Mouse (Mus musculus): ENCODE results near the gene Syna. TPM values are rescaled to one million over a fixed set of nuclear protein-coding genes. Genes with fewer than 3 reads are reported as not detected.

Gene Syna
- polyA plus RNA-seq, 1 experiment from 2014 or later, result 0.23 TPM

DNA sequence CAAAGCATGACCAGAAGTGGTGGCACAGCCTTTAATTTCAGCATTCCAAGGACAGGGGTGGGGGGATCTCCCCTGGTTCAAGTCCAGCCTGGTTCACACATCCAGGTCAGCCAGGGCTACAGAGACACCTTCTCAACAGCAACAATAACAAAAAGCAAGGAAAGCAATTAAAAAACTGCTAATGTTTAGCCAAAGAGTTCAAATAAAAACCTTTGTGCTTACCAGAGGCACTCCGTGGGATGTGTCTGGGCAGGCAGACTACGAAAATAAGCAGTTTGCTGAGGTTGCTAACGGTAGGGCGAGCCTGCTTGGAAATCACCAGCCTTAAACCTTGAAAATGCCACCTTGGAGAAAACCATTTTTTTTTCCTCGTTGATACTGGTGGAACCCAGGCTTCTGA, 21.2 kb upstream of the Syna start, which contains the start of gene Rfc2:
Gene Rfc2 (plus strand): TSS at position 221 of the 400 bp plus-strand sequence.
- peaks cover 10% of the 10 kb centered on the region for H3K4me1 ChIP-seq
- no peak for ATAC-seq (ENCODE audit: low FRiP score)
- H3K9ac ChIP-seq, result no peak within 1 kb of the TSS
- H3K4me3 ChIP-seq, result no peak within 1 kb of the TSS
- no peaks in the 10 kb centered on the region for H3K9me3 ChIP-seq (replicated peaks)
- no peaks in the 10 kb centered on the region for H3K36me3 ChIP-seq
- no peak within 1 kb of the TSS for H3K4me2 ChIP-seq (replicated peaks)
- no peaks in the 10 kb centered on the region for H3K27me3 ChIP-seq
- H3K27ac ChIP-seq, result no peak within 1 kb of the TSS
- WGBS, result 87% methylated on average over 5 of the region's 5 CpGs

DNA sequence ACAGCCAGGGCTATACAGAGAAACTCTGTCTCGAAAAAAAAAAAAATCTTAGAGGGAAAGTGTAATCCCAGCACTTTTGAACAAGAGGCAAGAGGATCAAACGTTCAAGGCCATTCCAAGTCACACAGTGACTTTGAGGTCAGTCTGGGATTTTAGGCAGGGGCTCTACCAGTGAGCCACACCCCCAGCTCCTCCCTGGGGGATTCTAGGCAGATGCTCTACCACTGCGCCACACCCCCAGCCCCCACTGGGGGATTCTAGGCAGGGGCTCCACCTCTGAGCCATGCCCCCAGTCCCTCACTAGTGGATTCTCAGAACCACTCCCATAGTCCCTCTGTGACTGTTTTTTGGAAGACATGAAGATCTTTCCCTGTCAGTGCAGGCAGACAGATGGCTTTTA, 19.2 kb upstream of the Syna start:
- no peaks in the 10 kb centered on the region for H3K9me3 ChIP-seq (replicated peaks)
- H3K9ac ChIP-seq, result no peak overlapping the region
- H3K4me3 ChIP-seq, result no peak overlapping the region
- ATAC-seq (ENCODE audit: low FRiP score), result no peak
- WGBS, result 65% methylated on average over 3 of the region's 3 CpGs
- H3K27me3 ChIP-seq, result no peaks in the 10 kb centered on the region
- H3K36me3 ChIP-seq, result no peaks in the 10 kb centered on the region
- no peak overlapping the region for H3K27ac ChIP-seq
- H3K4me2 ChIP-seq (replicated peaks), result no peak overlapping the region
- peaks cover 10% of the 10 kb centered on the region for H3K4me1 ChIP-seq

DNA sequence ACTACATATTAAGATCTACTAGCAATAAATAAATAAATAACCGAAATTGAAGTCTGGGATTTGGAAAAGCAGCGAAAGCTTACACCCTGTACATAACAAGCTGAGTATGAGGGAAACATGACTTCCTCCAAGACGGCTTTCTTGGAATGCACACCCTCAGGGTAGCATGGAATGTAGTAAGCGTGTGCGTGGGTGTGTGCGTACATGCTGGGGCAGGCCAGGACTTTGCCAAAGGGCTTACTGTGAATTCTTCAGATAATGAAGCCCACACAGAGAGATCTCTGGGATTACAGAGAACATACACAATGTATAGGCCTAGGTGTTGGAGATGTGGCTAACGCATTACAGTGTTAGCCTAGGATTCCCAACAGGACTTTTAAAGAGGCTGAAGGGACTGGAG, 17.6 kb upstream of the Syna start:
- ATAC-seq (ENCODE audit: low FRiP score), result no peak
- Histone ChIP-seq H3K9me3 (replicated peaks) (no peaks in the 10 kb centered on the region), H3K27ac (no peak overlapping the region), H3K27me3 (no peaks in the 10 kb centered on the region), H3K9ac (no peak overlapping the region), H3K4me1 (peaks cover 5% of the 10 kb centered on the region), H3K36me3 (no peaks in the 10 kb centered on the region), H3K4me3 (no peak overlapping the region), H3K4me2 (replicated peaks) (no peak overlapping the region)
- WGBS, result 88% methylated on average over 7 of the region's 7 CpGs

DNA sequence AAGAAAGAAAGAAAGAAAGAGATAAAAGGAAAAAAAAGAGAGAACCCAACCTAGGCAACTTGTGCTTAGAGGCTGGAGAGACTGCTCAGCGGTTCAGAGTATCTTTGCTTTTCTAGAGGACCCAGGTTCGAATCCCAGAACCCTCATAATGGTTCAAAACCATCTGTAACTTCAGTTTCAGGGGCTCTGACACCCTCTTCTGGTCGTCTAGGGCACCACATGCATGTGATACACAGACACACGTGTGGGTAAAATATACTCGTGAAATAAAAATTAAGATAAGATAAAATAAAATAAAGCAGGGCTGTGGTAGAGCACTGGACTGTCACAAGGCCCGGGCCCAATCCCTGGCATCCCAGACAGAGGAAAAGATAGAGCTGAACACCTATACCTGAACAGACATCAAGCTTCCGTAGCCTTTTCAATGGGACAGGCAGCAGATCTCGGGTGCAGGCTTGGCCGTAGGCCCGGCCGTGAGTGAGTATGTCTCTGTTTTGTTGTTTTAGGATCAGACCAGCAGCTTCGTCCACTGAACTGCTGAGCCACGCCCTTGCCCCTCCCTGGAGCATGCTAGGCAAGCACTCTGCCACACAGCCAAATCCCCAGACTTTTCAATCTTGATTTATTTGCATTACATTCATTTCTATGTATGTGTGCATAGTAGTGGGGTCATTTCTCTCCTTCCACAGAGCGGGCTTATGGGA, 16.7 kb upstream of the Syna start:
- Histone ChIP-seq H3K36me3 (no peaks in the 10 kb centered on the region), H3K9ac (no peak overlapping the region), H3K27ac (no peak overlapping the region), H3K4me2 (replicated peaks) (no peak overlapping the region), H3K9me3 (replicated peaks) (no peaks in the 10 kb centered on the region), H3K4me3 (no peak overlapping the region), H3K27me3 (no peaks in the 10 kb centered on the region), H3K4me1 (peaks cover 12% of the 10 kb centered on the region)
- 77% methylated on average over 14 of the region's 14 CpGs for WGBS
- ATAC-seq (ENCODE audit: low FRiP score), result no peak

DNA sequence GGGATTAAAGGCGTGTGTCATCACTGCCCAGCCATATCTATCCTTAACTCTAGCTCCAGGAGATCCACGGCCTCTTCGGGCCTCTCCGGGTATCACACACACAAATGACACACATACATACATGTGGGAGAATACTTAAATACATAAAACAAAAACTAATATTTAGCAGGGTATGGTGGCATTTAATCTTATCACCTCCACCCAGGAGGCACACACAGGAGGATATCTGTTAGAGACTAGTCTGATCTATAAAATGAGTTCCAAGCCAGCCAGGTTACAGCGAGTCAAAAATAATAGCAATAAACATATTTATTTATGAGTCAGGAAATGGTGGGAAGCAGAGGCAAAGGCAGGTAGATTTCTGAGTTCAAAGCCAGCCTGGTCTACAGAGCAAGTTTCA, 15.9 kb upstream of the Syna start:
- Histone ChIP-seq H3K27me3 (no peaks in the 10 kb centered on the region), H3K9me3 (replicated peaks) (no peaks in the 10 kb centered on the region), H3K27ac (no peak overlapping the region), H3K4me1 (peaks cover 15% of the 10 kb centered on the region), H3K4me3 (no peak overlapping the region), H3K9ac (no peak overlapping the region), H3K36me3 (no peaks in the 10 kb centered on the region), H3K4me2 (replicated peaks) (no peak overlapping the region)
- whole genome bisulfite sequencing, result 94% methylated on average over 5 of the region's 5 CpGs
- no peak for ATAC-seq (ENCODE audit: low FRiP score)

DNA sequence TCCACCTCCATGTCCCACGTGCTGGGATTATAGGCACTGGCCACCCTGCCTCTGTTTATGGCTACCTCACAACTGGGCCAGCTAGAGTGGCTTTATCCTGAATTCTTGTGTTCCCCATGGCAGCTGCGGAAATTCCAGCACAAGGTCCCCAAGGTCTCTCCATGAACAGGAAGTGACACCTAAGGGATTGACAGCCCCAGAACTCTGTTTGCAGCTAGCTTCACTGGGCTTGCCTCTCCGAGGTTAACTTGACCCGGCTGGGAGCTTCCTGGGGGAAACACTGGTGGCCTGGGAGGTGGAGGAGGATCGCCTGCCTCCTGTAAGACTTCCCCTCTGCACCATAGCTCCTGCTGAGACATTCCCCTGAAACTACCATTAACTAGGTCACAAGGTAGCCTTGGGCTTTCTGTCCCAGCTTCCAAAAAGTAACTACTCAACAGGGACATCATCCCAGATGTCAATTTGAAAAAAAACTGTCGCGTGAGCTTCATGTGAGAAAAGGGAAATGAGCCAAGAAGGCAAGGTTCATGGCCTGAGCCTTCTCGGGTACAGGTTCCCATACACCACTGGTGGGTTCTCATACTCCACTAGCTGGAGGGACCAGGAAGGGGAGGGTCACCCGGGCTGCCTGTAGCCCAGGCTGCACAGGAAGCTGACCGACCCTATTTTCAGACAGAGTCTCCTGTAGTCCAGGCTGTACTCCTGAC, 12.7 kb upstream of the Syna start:
- Histone ChIP-seq H3K4me2 (replicated peaks) (peak overlapping the region; percentile 71), H3K27ac (peak overlapping the region; percentile 79), H3K4me3 (peak overlapping the region; percentile 43), H3K9ac (no peak overlapping the region; the same call in 1 of the 2 replicates), H3K4me1 (peaks cover 15% of the 10 kb centered on the region), H3K36me3 (no peaks in the 10 kb centered on the region), H3K27me3 (no peaks in the 10 kb centered on the region), H3K9me3 (replicated peaks) (no peaks in the 10 kb centered on the region)
- no peak for ATAC-seq (ENCODE audit: low FRiP score)
- WGBS, result 42% methylated on average over 10 of the region's 10 CpGs

DNA sequence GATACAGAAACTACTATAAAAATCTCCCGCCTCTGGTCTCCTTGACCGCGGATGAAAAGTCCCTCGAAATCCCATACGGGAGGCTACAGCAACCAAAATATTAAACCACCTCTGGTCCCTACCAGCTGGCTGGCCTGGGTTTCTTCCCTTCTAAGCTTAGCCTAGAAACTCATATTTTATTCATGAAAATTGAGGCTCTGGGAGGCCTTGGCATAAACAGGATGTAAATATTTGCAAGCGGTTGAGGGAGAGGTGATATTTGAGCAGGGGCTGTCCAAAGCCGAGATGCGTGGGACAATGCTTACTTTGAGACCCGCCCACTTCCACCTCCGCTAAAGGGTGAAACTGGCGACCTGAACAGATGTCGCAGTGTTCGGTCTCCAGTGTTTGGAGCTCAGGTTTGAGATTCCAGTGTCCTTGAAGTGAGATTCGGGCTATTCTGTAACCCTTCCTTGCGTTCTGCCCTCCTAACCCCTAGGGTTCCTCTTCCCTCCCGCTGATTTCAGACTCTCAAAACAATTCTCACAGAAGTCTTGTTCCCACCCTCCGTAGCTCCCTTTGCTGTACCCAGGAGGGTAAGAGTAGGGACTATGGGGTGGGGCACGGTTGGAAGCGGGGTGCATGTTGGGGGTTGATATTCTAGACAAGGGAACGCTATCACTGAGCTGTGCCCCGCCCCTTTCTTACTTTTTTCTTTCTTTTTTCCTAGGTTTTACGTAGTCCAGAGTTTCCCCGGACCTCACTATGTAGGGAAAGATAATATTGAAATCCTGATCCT, 11.9 kb upstream of the Syna start:
- H3K9me3 ChIP-seq (replicated peaks), result no peaks in the 10 kb centered on the region
- no peaks in the 10 kb centered on the region for H3K36me3 ChIP-seq
- H3K4me2 ChIP-seq (replicated peaks), result peak overlapping the region; percentile 71
- H3K9ac ChIP-seq, result peak overlapping the region; percentile 64
- peak; percentile 78 for ATAC-seq (ENCODE audit: low FRiP score)
- no peaks in the 10 kb centered on the region for H3K27me3 ChIP-seq
- peak overlapping the region; percentile 79 for H3K27ac ChIP-seq
- H3K4me1 ChIP-seq, result peaks cover 15% of the 10 kb centered on the region
- H3K4me3 ChIP-seq, result peak overlapping the region; percentile 43
- WGBS, result 1% methylated on average over 23 of the region's 23 CpGs

DNA sequence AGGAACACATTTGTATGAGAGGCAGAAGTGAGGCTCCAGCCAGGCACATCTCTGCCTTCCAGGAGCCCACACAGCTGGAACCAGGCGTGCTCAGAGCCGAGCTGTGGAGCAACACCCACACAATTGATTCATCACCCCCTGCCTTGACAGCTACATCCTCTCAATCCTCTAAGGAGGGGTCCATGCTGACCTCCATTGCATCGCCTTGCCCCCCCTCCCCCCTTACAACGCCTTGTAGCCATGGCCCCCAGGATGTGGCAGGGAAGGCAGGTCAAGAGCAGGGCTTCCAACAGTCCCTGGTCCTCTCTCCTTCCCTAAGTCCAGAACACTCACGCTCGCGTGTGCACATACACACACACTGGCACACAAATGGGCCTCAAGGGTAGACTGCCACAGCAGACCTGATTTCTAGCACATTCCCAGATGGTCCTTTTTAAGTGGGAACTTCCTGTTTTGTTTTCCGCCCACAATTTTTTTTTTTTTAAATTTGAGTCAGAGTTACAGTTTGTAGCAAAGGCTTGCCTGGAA, 9.1 kb upstream of the Syna start:
- no peak overlapping the region for H3K9ac ChIP-seq
- H3K4me2 ChIP-seq (replicated peaks), result no peak overlapping the region
- no peaks in the 10 kb centered on the region for H3K27me3 ChIP-seq
- no peaks in the 10 kb centered on the region for H3K36me3 ChIP-seq
- H3K9me3 ChIP-seq (replicated peaks), result no peaks in the 10 kb centered on the region
- H3K4me3 ChIP-seq, result no peak overlapping the region
- H3K27ac ChIP-seq, result no peak overlapping the region
- ATAC-seq (ENCODE audit: low FRiP score), result no peak
- 53% methylated on average over 8 of the region's 8 CpGs for WGBS
- H3K4me1 ChIP-seq, result peaks cover 15% of the 10 kb centered on the region

DNA sequence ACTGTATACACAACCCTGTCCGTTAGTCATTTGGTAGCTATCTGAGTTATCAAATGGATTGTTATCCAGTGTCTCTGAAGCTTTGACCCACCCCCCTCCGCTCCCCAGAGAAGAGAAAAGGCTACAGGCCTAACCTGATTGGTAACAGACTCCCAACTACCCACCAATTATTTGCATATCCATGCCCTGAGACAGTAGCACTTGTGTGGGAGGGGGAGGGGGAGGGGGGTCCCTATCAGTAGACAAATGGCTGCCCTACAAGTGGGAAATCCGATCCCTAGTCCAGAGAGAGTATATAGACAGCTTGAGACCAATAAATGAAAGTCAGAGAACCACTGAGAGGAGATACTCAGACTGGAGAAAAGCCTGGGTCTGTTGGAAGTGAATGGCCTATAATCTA, 8.1 kb upstream of the Syna start:
- Histone ChIP-seq H3K27ac (no peak overlapping the region), H3K36me3 (no peaks in the 10 kb centered on the region), H3K9ac (no peak overlapping the region), H3K27me3 (no peaks in the 10 kb centered on the region), H3K4me2 (replicated peaks) (no peak overlapping the region), H3K4me3 (no peak overlapping the region), H3K9me3 (replicated peaks) (no peaks in the 10 kb centered on the region), H3K4me1 (peaks cover 15% of the 10 kb centered on the region)
- WGBS, result 69% methylated on average over 3 of the region's 3 CpGs
- ATAC-seq (ENCODE audit: low FRiP score), result no peak

DNA sequence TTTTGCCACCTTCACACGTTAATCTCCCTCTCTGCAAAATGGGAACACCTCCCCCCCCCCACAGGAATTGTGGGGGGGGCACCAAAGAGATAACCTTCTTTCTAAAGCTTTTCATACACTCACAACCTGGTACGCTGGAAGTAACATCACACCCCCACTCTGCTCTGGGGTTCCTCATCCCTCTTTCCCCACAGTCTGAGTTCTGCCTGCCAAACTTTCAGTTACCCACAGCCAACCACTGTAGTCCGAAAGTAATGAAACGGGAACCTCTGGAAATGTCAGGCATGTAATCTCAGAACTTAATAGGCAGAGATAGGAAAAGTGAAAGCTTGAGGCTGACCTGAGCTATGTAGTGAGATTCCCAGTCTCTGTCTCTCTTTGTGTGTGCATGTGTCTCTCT, 7.5 kb upstream of the Syna start:
- Histone ChIP-seq H3K4me1 (peaks cover 10% of the 10 kb centered on the region), H3K27me3 (no peaks in the 10 kb centered on the region), H3K4me2 (replicated peaks) (no peak overlapping the region), H3K27ac (no peak overlapping the region), H3K9ac (no peak overlapping the region), H3K9me3 (replicated peaks) (no peaks in the 10 kb centered on the region), H3K36me3 (no peaks in the 10 kb centered on the region), H3K4me3 (no peak overlapping the region)
- WGBS, result 90% methylated on average over 4 of the region's 4 CpGs
- ATAC-seq (ENCODE audit: low FRiP score), result no peak

DNA sequence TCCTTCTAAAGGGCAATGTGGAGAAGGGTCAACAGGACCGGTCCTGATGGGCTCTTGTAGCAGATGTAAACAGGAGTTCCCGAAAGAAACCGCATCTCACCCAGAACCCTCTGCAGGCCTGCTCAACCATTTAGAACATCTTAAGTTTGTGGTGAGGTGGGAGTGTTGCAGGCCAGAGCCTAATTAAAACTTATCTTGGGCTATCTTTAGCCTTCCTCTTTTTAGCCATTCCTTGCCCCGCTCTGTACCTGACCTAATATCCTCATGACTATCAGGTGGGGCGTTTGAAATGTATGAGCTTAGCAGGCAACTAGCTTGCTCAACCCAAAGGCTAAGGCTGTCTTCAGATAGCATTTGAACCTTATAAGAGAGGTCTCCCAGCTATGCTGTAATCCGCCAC, 5.7 kb upstream of the Syna start:
- H3K4me1 ChIP-seq, result no peaks in the 10 kb centered on the region
- ATAC-seq (ENCODE audit: low FRiP score), result no peak
- H3K9me3 ChIP-seq (replicated peaks), result no peaks in the 10 kb centered on the region
- 92% methylated on average over 6 of the region's 6 CpGs for WGBS
- no peak overlapping the region for H3K9ac ChIP-seq
- no peak overlapping the region for H3K4me3 ChIP-seq
- H3K27ac ChIP-seq, result no peak overlapping the region
- H3K4me2 ChIP-seq (replicated peaks), result no peak overlapping the region
- H3K36me3 ChIP-seq, result no peaks in the 10 kb centered on the region
- H3K27me3 ChIP-seq, result no peaks in the 10 kb centered on the region

DNA sequence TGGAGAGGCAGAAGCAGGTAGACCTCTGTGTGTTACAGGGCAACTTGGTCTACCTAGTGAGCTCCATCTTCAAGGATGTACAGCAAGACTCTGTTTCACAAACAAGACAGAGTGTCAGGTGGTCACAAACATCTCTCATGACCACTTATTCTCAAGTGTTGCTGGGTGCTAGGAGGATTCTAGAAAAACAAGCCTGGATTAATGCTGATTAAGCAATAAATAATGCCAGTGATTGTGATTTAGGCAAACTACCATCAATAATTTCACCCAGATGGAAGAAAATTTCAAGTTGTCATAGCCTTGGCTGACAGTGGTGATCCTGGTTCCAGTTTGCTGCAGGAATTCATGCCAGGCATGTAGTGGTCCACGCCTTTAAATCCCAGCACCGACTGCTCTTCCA, 4.3 kb upstream of the Syna start:
- 96% methylated on average over 2 of the region's 2 CpGs for WGBS
- Histone ChIP-seq H3K36me3 (no peaks in the 10 kb centered on the region), H3K27ac (no peak overlapping the region), H3K4me2 (replicated peaks) (no peak overlapping the region), H3K27me3 (no peaks in the 10 kb centered on the region), H3K4me1 (no peaks in the 10 kb centered on the region), H3K9ac (no peak overlapping the region), H3K9me3 (replicated peaks) (no peaks in the 10 kb centered on the region), H3K4me3 (no peak overlapping the region)
- no peak for ATAC-seq (ENCODE audit: low FRiP score)

Measured in hindbrain, embryonic 12.5 days (tissue).